Mouse (Mus musculus) midbrain, postnatal 0 days (tissue): ENCODE data around the gene Ly6g6d. TPM values are rescaled to one million over a fixed set of nuclear protein-coding genes. Genes with fewer than 3 reads are reported as not detected.
A peak's percentile ranks its signal among the peaks of the same experiment; 100 is the strongest.

Experiments
- ATAC-seq: fragments of 200-750 bp; cut with Nextera tagmentation; 2 replicates; pipeline ENCODE4 v1.8.0; 2017; ENCODE audit warnings: moderate number of reproducible peaks, mild to moderate bottlenecking, moderate TSS enrichment, moderate library complexity; ENCODE audit not compliant: low FRiP score
- DNase-seq: peaks from one replicate; pipeline ENCODE4 v3.0.0-alpha.2; 2015; ENCODE audit warnings: low spot score
- H3K27ac ChIP-seq: fragments of 300-500 bp; sonication (generic); 2 replicates; pipeline ENCODE4 v1.5.1; 2014; ENCODE audit warnings: low read depth, mild to moderate bottlenecking, low read length, mixed read lengths
- H3K27me3 ChIP-seq: fragments of 300-500 bp; sonication (generic); 2 replicates; pipeline ENCODE4 v1.6.1; 2014; ENCODE audit warnings: low read length, control low read depth, mixed read lengths; ENCODE audit not compliant: insufficient read depth
- H3K36me3 ChIP-seq: fragments of 300-500 bp; sonication (generic); 2 replicates; pipeline ENCODE4 v1.6.1; 2014; ENCODE audit warnings: low read length, control low read depth, mixed read lengths; ENCODE audit not compliant: insufficient read depth
- H3K4me1 ChIP-seq: fragments of 300-500 bp; sonication (generic); 2 replicates; pipeline ENCODE4 v1.6.1; 2014; ENCODE audit warnings: mild to moderate bottlenecking, control low read depth, antibody characterized with exemption, low read length, mixed read lengths; ENCODE audit not compliant: insufficient read depth
- H3K4me2 ChIP-seq: fragments of 300-500 bp; sonication (generic); 2 replicates; pipeline ENCODE4 v1.6.1; 2014; ENCODE audit warnings: low read depth, mild to moderate bottlenecking, low read length, mixed read lengths; ENCODE audit not compliant: poor library complexity, severe bottlenecking
- H3K4me3 ChIP-seq: fragments of 300-500 bp; sonication (generic); 2 replicates; pipeline ENCODE4 v1.5.1; 2014; ENCODE audit warnings: low read depth, mild to moderate bottlenecking, low read length, moderate library complexity
- H3K9ac ChIP-seq: fragments of 300-500 bp; sonication (generic); replicated peaks from 2 replicates; pipeline ENCODE4 v1.6.1; 2014; ENCODE audit warnings: mild to moderate bottlenecking, low read length, moderate library complexity, mixed read lengths; ENCODE audit not compliant: poor library complexity, severe bottlenecking
- H3K9me3 ChIP-seq: fragments of 300-500 bp; sonication (generic); 2 replicates; pipeline ENCODE4 v1.6.1; 2016; ENCODE audit warnings: low read length, control low read depth
- CTCF ChIP-seq: IDR thresholded peaks from 2 replicates; pipeline ENCODE4 v1.5.1; 2016; ENCODE audit warnings: antibody characterized with exemption, mild to moderate bottlenecking
- WGBS: fragments of 180-500 bp; shearing (Covaris S2); extraction: QIAGEN DNeasy Blood & Tissue Kit; methylation state at CpG from one replicate; pipeline ENCODE4 v1.1.7; 2014; 5-methylcytosine and 5-hydroxymethylcytosine counted together
- polyA plus RNA-seq: library from polyadenylated mRNA; unstranded; fragments of >200 nt; fragmentation: Nextera tagmentation; extraction: Ambion mirVana; gene quantifications from 2 replicates; pipeline ENCODE4 v1.2.1, GENCODE M21; 2015
- total RNA-seq: library from RNA; depleted of rRNA; stranded (reverse); fragments of >200 nt; gene quantifications from 2 replicates; pipeline ENCODE4 v1.2.3, GENCODE M21; 2014

Ly6g6d gene
- total and polyA plus RNA-seq, 2 experiments from 2014 or later, result 1.1 TPM; not detected in 1

DNA sequence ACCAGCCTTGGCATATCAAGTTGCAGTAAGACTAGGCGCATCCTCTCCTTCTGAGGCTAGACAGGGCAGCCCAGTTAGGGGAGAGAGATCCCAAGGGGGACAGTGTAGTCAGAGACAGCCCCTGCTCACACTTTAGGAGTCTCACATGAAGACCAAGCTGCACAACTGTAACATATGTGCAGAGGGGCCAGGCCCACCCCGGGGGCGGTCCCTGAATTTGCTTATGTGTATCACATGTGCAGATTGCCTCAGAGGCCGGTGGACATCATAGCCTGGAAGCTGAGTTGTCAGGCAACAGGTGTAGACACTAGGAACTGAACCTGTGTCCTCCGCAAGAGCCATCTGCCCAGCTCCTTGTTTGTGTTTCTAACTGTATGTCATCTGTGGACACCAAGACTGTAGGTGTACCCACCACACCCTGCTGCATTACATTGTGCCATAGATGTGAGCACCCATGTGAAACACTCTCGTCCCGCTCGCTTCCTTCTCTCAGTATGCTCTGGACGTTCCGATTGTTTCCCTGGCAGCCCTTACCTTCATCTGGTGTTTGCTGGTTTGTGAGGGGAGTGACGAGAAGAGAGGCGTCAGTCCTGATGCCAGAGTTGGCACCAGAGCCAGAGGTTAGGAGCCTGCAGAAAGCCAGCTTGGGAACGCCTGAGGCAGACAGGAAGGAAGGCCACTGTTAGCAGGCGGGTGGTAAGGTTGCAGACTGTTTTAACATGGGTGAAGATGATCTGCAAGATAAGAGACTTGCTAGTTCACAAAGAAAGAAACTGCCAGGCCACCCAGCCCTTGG, 14.7 kb upstream of the Ly6g6d start:
- Histone ChIP-seq H3K9ac (no peak overlapping the region), H3K4me3 (no peak overlapping the region), H3K4me1 (0 out of 2 replicates have a peak, but pooled peaks cover 4% of the 10 kb centered on the region), H3K27ac (no peak overlapping the region), H3K27me3 (no peaks in the 10 kb centered on the region), H3K9me3 (no peaks in the 10 kb centered on the region), H3K4me2 (no peak overlapping the region), H3K36me3 (peaks cover 45% of the 10 kb centered on the region)
- WGBS, result 91% methylated on average over 14 of the region's 14 CpGs
- DNase-seq (no peak), ATAC-seq (no peak)
- TF ChIP-seq CTCF, result no peak

DNA sequence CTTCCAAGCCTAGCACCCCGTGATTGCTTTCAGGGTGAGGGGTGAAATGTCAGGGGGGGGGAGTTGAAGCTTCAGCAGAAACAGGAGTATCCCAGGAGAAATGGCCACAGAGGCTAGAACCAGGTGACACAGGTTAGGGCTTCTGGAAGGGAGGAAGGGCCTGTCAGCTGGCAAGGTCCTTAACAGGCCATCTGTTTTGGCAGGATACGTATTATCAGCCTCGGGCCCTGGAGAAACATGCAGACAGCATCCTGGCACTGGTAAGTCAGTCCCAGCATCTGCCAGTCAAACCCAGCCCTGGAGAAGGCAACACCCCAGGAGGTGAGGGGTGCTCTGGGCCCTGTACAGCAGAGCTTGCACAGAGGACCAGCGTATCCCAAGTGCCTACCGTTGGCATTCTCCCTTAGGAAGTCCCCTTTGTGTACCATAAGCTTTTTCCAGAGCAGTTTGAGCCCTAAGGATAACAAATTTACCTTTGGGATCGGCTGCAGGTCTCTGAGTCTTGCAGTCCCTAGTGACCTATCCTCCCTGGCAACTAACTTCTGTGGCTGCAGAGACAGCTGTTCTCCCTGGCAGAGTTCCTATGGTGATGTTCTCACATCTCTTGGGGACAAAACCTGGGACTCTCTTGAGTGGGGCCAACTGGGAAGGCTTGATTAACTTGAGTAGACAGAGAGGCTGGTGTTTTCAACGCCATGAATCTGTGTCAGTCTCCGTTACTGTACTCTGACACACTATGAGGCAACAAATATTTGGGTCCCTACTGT, 12.5 kb upstream of the Ly6g6d start:
- H3K4me2 ChIP-seq, result peak overlapping the region; percentile 61
- ATAC-seq, result no peak
- peak; percentile 67 for DNase-seq
- H3K27me3 ChIP-seq, result no peaks in the 10 kb centered on the region
- H3K9ac ChIP-seq, result peak overlapping the region; percentile 91
- H3K9me3 ChIP-seq, result no peaks in the 10 kb centered on the region
- H3K27ac ChIP-seq, result 0 out of 2 replicates have a peak overlapping the region, but pooled peaks have one; percentile 26
- H3K4me3 ChIP-seq, result peak overlapping the region; percentile 67
- peaks cover 26% of the 10 kb centered on the region for H3K36me3 ChIP-seq
- H3K4me1 ChIP-seq, result 0 out of 2 replicates have a peak, but pooled peaks cover 4% of the 10 kb centered on the region
- no peak for TF ChIP-seq CTCF
- WGBS, result 61% methylated on average over 8 of the region's 8 CpGs

DNA sequence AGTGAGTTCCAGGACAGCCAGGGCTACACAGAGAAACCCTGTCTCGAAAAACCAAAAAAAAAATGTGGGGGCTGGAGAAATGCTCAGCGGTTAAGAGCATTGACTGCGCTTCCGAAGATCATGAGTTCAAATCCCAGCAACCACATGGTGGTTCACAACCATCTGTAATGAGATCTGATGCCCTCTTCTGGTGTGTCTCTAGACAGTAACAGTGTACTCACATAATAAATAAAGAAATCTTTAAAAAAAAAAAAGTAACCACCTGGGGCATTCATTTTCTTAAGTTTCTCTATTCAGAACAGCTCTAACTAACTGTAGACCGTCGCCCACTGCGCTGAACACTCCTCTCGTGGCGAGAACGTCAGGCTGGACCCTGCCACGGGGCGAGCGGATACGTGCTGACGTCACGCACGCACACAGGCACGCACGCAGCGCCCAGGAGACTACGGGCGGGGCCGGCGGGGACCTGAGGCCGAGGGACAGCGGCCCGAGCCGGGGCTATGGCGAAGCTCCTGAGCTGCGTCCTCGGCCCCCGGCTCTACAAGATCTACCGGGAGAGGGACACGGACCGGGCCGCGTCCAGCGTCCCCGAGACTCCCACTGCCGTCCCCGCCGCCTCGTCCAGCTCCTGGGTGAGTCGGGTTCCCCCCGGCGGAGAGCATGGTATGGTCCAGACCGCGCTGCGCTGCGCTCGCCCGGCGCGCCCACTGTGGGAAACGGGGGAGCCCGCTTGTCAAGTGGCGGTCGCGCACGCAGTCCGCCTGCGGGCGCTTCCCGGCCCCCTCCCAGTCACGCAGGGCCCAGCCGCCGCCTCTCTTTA, 11.2 kb upstream of the Ly6g6d start, which contains the start of gene Abhd16a:
TSS of gene Abhd16a (plus strand) at position 439 of the 820 bp plus-strand sequence.
- peak within 1 kb of the TSS; percentile 91 for H3K9ac ChIP-seq
- no peaks in the 10 kb centered on the region for H3K9me3 ChIP-seq
- 0 out of 2 replicates have a peak, but pooled peaks cover 4% of the 10 kb centered on the region for H3K4me1 ChIP-seq
- peak within 1 kb of the TSS; percentile 67 for H3K4me3 ChIP-seq
- H3K27ac ChIP-seq, result peak within 1 kb of the TSS; percentile 98
- peak within 1 kb of the TSS; percentile 61 for H3K4me2 ChIP-seq
- H3K36me3 ChIP-seq, result peaks cover 16% of the 10 kb centered on the region
- H3K27me3 ChIP-seq, result no peaks in the 10 kb centered on the region
- WGBS, result 4% methylated on average over 62 of the region's 67 CpGs
- peak; percentile 22; the same call in 1 of the 2 replicates for TF ChIP-seq CTCF
- DNase-seq (peak; percentile 96), ATAC-seq (peak; percentile 97)

DNA sequence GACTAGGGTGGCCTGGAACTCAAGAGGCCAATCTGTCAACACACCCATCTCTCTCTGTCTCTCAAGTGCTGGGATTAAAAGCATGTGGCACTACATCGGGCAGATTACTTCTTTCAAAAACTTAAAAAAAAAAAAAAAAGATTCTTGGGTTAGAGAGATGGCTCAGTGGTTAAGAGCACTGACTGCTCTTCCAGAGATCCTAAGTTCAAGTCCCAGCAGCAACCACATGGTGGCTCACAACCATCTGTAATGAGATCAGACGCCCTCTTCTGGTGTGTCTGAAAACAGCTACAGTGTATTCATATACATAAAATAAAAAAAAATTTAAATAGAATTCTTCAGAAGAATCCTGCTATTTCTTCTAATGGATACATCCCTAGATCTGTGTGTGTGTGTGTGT, 10.3 kb upstream of the Ly6g6d start:
- 35% methylated on average over 2 of the region's 2 CpGs for WGBS
- no peak overlapping the region for H3K27ac ChIP-seq

DNA sequence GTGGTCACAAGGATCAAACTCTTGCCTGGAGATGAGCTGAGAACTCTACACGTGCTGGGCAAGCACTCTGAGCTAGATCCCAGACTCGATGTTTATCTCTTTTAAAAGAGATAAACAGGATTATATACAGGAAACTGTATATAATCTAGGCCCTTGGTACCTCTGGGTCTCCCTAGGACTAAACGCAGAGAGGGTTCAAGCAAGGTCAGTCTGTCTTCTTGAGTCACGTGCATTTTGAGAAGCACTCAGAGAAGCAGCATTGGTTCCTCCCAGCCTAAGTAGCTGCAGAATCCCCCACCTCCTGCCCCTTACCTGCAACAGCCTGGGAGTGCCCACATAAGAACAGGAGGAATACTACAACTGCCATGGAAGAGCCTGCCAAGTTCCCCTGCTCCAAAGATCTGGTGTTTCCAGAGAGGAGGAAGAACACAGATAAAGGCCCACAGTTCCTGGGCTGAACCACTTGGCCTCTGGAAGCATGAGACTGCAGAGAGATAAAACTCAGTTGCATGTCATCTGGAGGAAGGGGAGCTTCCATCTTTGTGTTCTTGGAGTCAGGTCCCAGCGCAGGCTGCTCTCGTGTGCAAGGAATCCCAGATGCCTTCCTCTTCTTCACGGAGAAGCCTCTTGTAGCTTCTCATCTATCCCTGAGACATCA, 7.5 kb upstream of the Ly6g6d start, which contains the start of gene Ly6g6f:
TSS of gene Ly6g6f (minus strand) at position 403 of the 658 bp plus-strand sequence.
- H3K27me3 ChIP-seq, result no peaks in the 10 kb centered on the region
- no peak within 1 kb of the TSS for H3K27ac ChIP-seq

More for the DNA sequence above, 10.3 kb upstream of the Ly6g6d start:
- H3K4me1 ChIP-seq, result 0 out of 2 replicates have a peak, but pooled peaks cover 4% of the 10 kb centered on the region
- no peak overlapping the region for H3K9ac ChIP-seq
- peak; percentile 62 for TF ChIP-seq CTCF
- peaks cover 15% of the 10 kb centered on the region for H3K36me3 ChIP-seq
- H3K9me3 ChIP-seq, result no peaks in the 10 kb centered on the region
- H3K4me2 ChIP-seq, result no peak overlapping the region
- ATAC-seq, result no peak
- no peak overlapping the region for H3K4me3 ChIP-seq
- DNase-seq, result no peak
- H3K27me3 ChIP-seq, result no peaks in the 10 kb centered on the region

More for the DNA sequence above, 7.5 kb upstream of the Ly6g6d start, which contains the start of gene Ly6g6f:
- no peak for TF ChIP-seq CTCF
- Histone ChIP-seq H3K9ac (no peak within 1 kb of the TSS), H3K4me3 (no peak within 1 kb of the TSS), H3K4me2 (no peak within 1 kb of the TSS), H3K9me3 (no peaks in the 10 kb centered on the region), H3K36me3 (no peaks in the 10 kb centered on the region), H3K4me1 (0 out of 2 replicates have a peak, but pooled peaks cover 4% of the 10 kb centered on the region)
- DNase-seq, result no peak
- 84% methylated on average over 7 of the region's 7 CpGs for WGBS
- ATAC-seq, result no peak
